Mouse (Mus musculus): Measurements from ENCODE around the gene Tlr5. TPM values are rescaled to one million over a fixed set of nuclear protein-coding genes. Genes with fewer than 3 reads are reported as not detected.

Tlr5 gene
- polyA plus RNA-seq, 1 experiment from 2014 or later = 0.21 TPM

DNA sequence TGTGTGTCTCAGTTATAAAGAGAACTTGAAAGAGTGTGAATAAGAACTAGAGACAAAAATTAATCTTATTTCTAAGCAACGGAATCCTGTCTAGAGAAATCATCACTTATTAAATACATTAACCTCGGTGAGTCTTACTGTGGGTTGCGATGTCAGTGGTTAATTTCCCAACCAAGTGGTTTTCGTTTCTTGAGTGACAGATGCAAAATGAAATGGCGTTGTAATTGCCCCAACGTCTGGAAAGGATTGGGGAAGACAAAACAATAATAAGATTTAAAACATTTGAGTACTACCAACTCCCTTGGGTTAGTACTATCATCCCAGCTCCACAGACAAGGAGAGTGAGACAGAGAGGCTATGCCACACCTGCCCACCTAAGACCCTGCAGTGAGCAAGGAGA is 9.0 kb upstream of the Tlr5 start:
- Histone ChIP-seq H3K36me3 (replicated peaks; ENCODE audit: control insufficient read depth, insufficient read depth) (no peaks in the 10 kb centered on the region), H3K27ac (no peak overlapping the region), H3K4me2 (replicated peaks) (no peak overlapping the region), H3K9me3 (ENCODE audit: control insufficient read depth, low read length) (0 out of 2 replicates have a peak, but pooled peaks cover 4% of the 10 kb centered on the region), H3K9ac (no peak overlapping the region), H3K4me1 (replicated peaks; ENCODE audit: control insufficient read depth, insufficient read depth, low read length) (no peaks in the 10 kb centered on the region; the same call in 1 of the 2 replicates), H3K4me3 (replicated peaks; ENCODE audit: low read length) (no peak overlapping the region), H3K27me3 (ENCODE audit: control insufficient read depth, insufficient read depth, low read length) (no peaks in the 10 kb centered on the region)
- DNase-seq (ENCODE audit: low spot score) = no peak
- ATAC-seq (ENCODE audit: low FRiP score) = no peak
- WGBS = 75% methylated on average over 6 of the region's 6 CpGs

DNA sequence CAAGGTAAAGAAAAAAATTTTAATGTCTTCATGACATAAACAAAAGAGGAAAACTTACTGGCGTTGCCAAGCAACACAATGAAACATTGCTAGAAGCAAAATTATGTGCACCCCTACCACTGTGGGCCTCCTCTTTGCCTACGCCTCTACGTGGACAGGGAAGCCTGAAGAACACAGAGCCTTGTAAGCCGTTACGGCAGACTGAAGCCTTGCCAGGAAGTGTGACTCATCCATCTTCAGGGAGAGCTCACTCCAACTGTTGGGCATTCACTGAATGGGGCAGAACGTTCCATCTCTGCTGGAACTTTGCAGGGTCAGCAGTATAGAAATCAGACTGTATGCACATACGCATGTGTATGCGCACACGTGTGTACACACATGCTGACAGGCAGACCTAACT is 3.3 kb upstream of the Tlr5 start:
- ATAC-seq (ENCODE audit: low FRiP score) = no peak
- H3K9ac ChIP-seq = no peak overlapping the region
- no peak for DNase-seq (ENCODE audit: low spot score)
- 0 out of 2 replicates have a peak, but pooled peaks cover 6% of the 10 kb centered on the region for H3K27me3 ChIP-seq (ENCODE audit: control insufficient read depth, insufficient read depth, low read length)
- no peak overlapping the region for H3K4me2 ChIP-seq (replicated peaks)
- H3K4me3 ChIP-seq (replicated peaks; ENCODE audit: low read length) = no peak overlapping the region
- H3K4me1 ChIP-seq (replicated peaks; ENCODE audit: control insufficient read depth, insufficient read depth, low read length) = peaks cover 16% of the 10 kb centered on the region
- H3K36me3 ChIP-seq (replicated peaks; ENCODE audit: control insufficient read depth, insufficient read depth) = no peaks in the 10 kb centered on the region
- WGBS = 67% methylated on average over 9 of the region's 9 CpGs
- H3K27ac ChIP-seq = no peak overlapping the region
- 0 out of 2 replicates have a peak, but pooled peaks cover 4% of the 10 kb centered on the region for H3K9me3 ChIP-seq (ENCODE audit: control insufficient read depth, low read length)

DNA sequence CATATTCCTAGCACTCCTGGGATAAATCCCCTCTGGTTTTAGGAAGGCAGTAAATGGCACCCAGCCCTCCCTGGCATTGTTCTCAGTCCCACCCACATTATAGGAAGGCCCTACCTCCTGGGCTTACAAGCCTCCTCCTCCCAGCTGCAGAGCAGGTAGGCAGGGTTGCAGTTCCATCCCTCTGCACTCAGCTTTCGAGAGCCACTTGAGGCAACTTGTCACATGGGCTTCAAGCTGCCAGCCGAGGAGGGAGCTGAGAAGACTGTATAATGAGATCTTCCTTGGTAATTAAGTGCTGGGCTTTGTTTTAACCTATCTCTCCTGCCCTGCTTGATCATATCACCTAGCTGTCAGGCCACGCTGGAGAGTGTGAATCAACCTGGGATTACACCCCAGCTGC is 1.4 kb upstream of the Tlr5 start:
- DNase-seq (ENCODE audit: low spot score) = no peak
- Histone ChIP-seq H3K27ac (no peak overlapping the region), H3K27me3 (ENCODE audit: control insufficient read depth, insufficient read depth, low read length) (0 out of 2 replicates have a peak, but pooled peaks cover 6% of the 10 kb centered on the region), H3K9me3 (ENCODE audit: control insufficient read depth, low read length) (no peaks in the 10 kb centered on the region), H3K36me3 (replicated peaks; ENCODE audit: control insufficient read depth, insufficient read depth) (no peaks in the 10 kb centered on the region), H3K4me3 (replicated peaks; ENCODE audit: low read length) (no peak overlapping the region), H3K9ac (no peak overlapping the region), H3K4me2 (replicated peaks) (no peak overlapping the region), H3K4me1 (replicated peaks; ENCODE audit: control insufficient read depth, insufficient read depth, low read length) (peaks cover 16% of the 10 kb centered on the region)
- WGBS = 24% methylated on average over 3 of the region's 3 CpGs
- peak; percentile 24; the same call in 1 of the 2 replicates for ATAC-seq (ENCODE audit: low FRiP score)

DNA sequence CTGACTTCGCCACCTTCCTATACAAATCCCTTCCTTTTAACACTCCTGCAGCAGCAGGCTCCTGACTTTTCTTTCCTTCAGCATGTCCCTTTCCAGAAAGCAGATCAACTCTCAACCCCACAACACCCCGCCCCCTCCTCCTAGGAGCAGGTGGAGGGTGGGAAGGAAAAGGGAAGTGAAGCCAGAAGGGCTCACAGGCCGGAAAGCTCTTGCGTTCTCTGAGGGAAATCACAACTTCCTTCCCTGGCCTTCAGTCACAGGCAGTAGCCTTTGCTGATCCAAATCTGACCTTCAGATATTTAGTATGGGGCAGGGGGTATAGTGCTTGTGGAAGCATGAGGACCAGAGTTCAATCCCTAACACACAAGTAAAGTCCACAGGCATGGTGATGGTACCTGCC is 921 bp upstream of the Tlr5 start:
- no peaks in the 10 kb centered on the region for H3K36me3 ChIP-seq (replicated peaks; ENCODE audit: control insufficient read depth, insufficient read depth)
- no peak overlapping the region for H3K4me3 ChIP-seq (replicated peaks; ENCODE audit: low read length)
- DNase-seq (ENCODE audit: low spot score) = no peak
- no peak overlapping the region for H3K4me2 ChIP-seq (replicated peaks)
- 0 out of 2 replicates have a peak, but pooled peaks cover 6% of the 10 kb centered on the region for H3K27me3 ChIP-seq (ENCODE audit: control insufficient read depth, insufficient read depth, low read length)
- no peaks in the 10 kb centered on the region for H3K9me3 ChIP-seq (ENCODE audit: control insufficient read depth, low read length)
- peaks cover 17% of the 10 kb centered on the region for H3K4me1 ChIP-seq (replicated peaks; ENCODE audit: control insufficient read depth, insufficient read depth, low read length)
- ATAC-seq (ENCODE audit: low FRiP score) = no peak
- WGBS = 80% methylated on average over 4 of the region's 4 CpGs
- H3K27ac ChIP-seq = no peak overlapping the region
- H3K9ac ChIP-seq = no peak overlapping the region

DNA sequence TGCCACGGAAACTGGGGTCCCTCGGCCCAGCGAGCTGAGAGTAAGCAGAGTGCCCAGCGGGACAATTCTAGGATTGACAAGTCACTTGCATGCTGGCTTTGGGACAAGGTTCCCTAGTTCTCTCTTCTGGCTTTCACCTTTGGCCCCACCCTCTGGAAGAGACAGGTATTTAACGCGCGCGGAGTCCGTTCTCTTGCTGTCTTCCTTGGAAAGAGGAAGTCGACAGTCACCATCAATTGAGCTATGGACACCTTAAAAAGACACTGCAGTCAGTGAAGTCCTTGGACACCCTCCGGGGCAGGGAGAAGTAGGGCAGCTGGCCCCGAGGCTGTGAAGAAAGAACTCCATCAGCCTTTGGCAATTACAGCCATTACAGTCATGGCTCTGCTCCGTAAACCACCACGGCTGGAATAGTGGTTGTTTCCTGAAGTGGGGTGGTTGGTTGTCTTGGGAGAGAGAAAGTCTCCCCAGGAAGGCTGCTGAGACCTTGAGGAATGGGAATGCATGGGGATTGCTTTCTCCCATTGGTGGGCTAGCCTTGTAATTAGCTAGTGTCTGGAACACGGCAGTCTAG is 546 bp downstream of the Tlr5 start:
- no peaks in the 10 kb centered on the region for H3K9me3 ChIP-seq (ENCODE audit: control insufficient read depth, low read length)
- H3K27me3 ChIP-seq (ENCODE audit: control insufficient read depth, insufficient read depth, low read length) = 0 out of 2 replicates have a peak, but pooled peaks cover 6% of the 10 kb centered on the region
- peak overlapping the region; percentile 59 for H3K4me2 ChIP-seq (replicated peaks)
- H3K4me3 ChIP-seq (replicated peaks; ENCODE audit: low read length) = peak overlapping the region; percentile 25
- no peak overlapping the region for H3K27ac ChIP-seq
- H3K9ac ChIP-seq = peak overlapping the region; percentile 55
- peaks cover 30% of the 10 kb centered on the region for H3K4me1 ChIP-seq (replicated peaks; ENCODE audit: control insufficient read depth, insufficient read depth, low read length)
- DNase-seq (ENCODE audit: low spot score) = no peak
- 28% methylated on average over 15 of the region's 15 CpGs for WGBS
- H3K36me3 ChIP-seq (replicated peaks; ENCODE audit: control insufficient read depth, insufficient read depth) = no peaks in the 10 kb centered on the region
- no peak for ATAC-seq (ENCODE audit: low FRiP score)

DNA sequence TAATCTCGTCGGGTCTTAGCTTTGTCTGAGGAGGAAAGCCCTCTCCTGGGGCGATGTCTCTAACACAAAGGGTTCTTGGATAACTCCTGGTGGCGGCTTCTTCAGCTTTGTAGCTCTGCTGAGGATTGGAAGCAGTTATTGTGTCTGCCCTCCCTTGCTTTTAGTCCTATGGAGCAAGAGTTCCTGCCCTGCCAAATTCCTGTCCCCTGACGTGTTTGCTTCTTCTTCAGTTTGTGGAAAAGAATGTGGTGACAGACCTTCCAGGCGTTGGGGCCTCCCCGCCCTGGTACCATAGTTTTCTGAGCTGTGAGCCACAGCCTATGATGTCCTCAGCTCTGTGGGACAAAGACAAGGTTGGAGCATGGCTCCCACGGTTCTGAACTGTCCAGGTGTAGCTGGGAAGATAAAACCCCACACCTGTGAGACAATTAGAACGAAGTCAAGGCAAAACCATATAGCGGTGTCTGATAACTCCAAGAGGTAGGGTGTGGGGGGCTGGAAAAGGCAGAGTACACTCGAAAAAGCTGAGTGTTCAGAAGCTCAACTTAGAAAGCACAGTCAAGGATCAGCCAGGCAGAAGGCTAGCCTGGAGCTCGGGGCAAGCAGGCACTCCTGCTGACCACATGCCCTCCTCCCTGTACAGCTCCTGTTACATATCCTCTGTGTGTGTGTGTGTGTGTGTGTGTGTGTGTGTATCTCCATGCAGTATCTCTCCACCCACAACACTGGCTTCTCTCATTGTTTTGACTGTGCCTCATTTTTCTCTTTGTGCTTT is 1.8 kb downstream of the Tlr5 start:
- no peak overlapping the region for H3K9ac ChIP-seq
- H3K27me3 ChIP-seq (ENCODE audit: control insufficient read depth, insufficient read depth, low read length) = 0 out of 2 replicates have a peak, but pooled peaks cover 6% of the 10 kb centered on the region

DNA sequence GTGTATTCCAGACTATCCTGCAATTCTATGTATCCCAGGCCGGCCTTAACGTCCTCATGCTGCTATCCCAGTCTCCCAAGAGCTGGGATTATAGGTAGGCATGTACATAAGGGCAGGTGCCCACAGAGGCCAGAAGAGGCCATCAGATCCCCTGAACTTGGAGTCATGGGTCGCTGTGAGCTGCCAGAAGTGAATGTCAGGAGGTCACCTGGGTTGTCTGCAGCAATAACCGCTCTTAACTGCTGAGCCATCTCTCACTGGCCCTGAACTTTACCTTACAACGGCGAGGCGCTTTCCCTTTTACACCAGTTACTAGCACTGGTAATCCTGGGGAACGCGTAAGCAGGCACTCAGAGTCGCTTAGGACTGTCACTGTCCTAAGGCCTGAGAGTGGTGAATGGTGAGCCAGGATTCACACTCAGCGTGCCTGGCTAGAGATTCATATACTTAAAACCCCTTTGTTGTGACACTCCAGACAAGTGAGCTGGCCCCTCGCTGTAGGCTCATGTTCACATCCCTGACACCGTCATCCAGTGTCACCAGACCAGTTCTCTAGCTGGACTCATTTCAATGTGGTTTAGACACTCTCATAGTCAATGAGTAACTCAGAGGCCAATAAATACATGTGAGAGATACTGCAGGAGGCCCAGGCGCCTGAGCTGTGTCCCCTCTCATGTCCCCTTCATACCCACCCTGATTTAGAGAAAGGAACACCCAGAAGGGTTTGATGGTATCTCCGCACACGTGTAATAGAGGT is 2.6 kb downstream of the Tlr5 start:
- no peak overlapping the region for H3K4me2 ChIP-seq (replicated peaks)
- H3K9me3 ChIP-seq (ENCODE audit: control insufficient read depth, low read length) = no peaks in the 10 kb centered on the region
- H3K4me3 ChIP-seq (replicated peaks; ENCODE audit: low read length) = no peak overlapping the region
- no peak overlapping the region for H3K27ac ChIP-seq
- H3K9ac ChIP-seq = no peak overlapping the region
- 86% methylated on average over 16 of the region's 16 CpGs for WGBS
- DNase-seq (ENCODE audit: low spot score) (no peak), ATAC-seq (ENCODE audit: low FRiP score) (no peak)
- H3K4me1 ChIP-seq (replicated peaks; ENCODE audit: control insufficient read depth, insufficient read depth, low read length) = peaks cover 34% of the 10 kb centered on the region
- 0 out of 2 replicates have a peak, but pooled peaks cover 6% of the 10 kb centered on the region for H3K27me3 ChIP-seq (ENCODE audit: control insufficient read depth, insufficient read depth, low read length)
- no peaks in the 10 kb centered on the region for H3K36me3 ChIP-seq (replicated peaks; ENCODE audit: control insufficient read depth, insufficient read depth)

More for the DNA sequence above, 1.8 kb downstream of the Tlr5 start:
- H3K27ac ChIP-seq = no peak overlapping the region
- no peaks in the 10 kb centered on the region for H3K9me3 ChIP-seq (ENCODE audit: control insufficient read depth, low read length)
- ATAC-seq (ENCODE audit: low FRiP score) = no peak
- H3K4me1 ChIP-seq (replicated peaks; ENCODE audit: control insufficient read depth, insufficient read depth, low read length) = peaks cover 34% of the 10 kb centered on the region
- H3K36me3 ChIP-seq (replicated peaks; ENCODE audit: control insufficient read depth, insufficient read depth) = no peaks in the 10 kb centered on the region
- WGBS = 73% methylated on average over 12 of the region's 12 CpGs
- H3K4me2 ChIP-seq (replicated peaks) = no peak overlapping the region
- H3K4me3 ChIP-seq (replicated peaks; ENCODE audit: low read length) = no peak overlapping the region
- no peak for DNase-seq (ENCODE audit: low spot score)

DNA sequence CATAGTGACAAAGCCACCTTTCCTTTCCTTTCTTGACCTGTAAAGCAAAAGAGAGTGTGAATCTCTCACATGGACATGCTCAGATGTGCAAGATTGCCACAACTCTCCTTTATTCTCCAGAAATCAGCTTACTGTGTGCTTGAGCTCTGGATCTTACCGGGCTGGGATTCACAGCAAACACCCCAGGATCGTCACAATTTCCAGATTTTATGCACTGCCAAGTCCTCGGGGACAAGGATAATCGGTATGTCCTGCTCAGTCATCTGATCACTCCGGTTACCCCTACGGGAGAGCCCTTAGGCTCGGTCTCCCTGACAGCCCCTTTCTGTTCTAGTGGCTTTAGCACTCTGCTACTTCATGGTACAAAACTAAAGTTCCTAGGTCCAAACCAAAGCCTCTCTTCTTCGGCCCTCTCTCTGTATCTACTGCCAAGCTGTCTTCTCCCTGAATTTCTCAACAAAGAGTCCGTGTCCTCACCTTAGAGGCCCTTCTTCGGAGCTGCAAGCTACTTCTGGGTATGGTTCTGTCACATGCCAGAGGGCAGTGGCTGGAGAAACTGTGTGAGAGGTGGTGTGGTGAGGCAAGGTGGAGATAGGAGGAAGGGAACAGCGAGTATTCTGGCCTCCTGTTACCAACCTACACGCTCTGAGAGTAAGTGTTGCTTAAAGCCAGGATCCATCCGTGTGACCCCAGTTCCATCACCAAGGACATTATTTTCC is 3.4 kb downstream of the Tlr5 start:
- 74% methylated on average over 13 of the region's 13 CpGs for WGBS
- no peak for DNase-seq (ENCODE audit: low spot score)
- Histone ChIP-seq H3K36me3 (replicated peaks; ENCODE audit: control insufficient read depth, insufficient read depth) (no peaks in the 10 kb centered on the region), H3K9me3 (ENCODE audit: control insufficient read depth, low read length) (no peaks in the 10 kb centered on the region), H3K9ac (no peak overlapping the region), H3K27me3 (ENCODE audit: control insufficient read depth, insufficient read depth, low read length) (0 out of 2 replicates have a peak, but pooled peaks cover 6% of the 10 kb centered on the region), H3K4me3 (replicated peaks; ENCODE audit: low read length) (no peak overlapping the region), H3K4me2 (replicated peaks) (no peak overlapping the region), H3K4me1 (replicated peaks; ENCODE audit: control insufficient read depth, insufficient read depth, low read length) (peaks cover 32% of the 10 kb centered on the region), H3K27ac (no peak overlapping the region)
- no peak for ATAC-seq (ENCODE audit: low FRiP score)

Measured in hindbrain, embryonic 14.5 days (tissue).